Mouse (Mus musculus) spleen, adult 18-20 months (tissue): ENCODE data around the gene CN725425.
A peak's percentile ranks its signal among the peaks of the same experiment; 100 is the strongest.

ENCODE experiments used
- DNase-seq, 2 experiments: peaks; one replicate each; pipeline ENCODE4 v3.0.0; 2022; ENCODE audit warnings: mixed read lengths in 2 of 2

Gene CN725425

GRCm38 (mm10) chr15:91237294-91237693 lies 38.0 kb downstream of the CN725425 start:
- no peak for DNase-seq

- DNase-seq = no peak
Measured at GRCm38 (mm10) chr15:91240683-91241335, 41.5 kb downstream of the CN725425 start.

GRCm38 (mm10) chr15:91250815-91251214 lies 51.5 kb downstream of the CN725425 start:
- DNase-seq = peak in 1 of 2 experiments; percentile 1

- DNase-seq = no peak
Measured at GRCm38 (mm10) chr15:91251544-91252408, 52.5 kb downstream of the CN725425 start.

- no peak for DNase-seq
Measured at GRCm38 (mm10) chr15:91252956-91253355, 53.7 kb downstream of the CN725425 start.

- DNase-seq = no peak
Measured at GRCm38 (mm10) chr15:91255308-91255707, 56.0 kb downstream of the CN725425 start.

GRCm38 (mm10) chr15:91257140-91257539 lies 57.8 kb downstream of the CN725425 start:
- no peak for DNase-seq

GRCm38 (mm10) chr15:91260578-91260977 lies 61.3 kb downstream of the CN725425 start:
- no peak for DNase-seq

GRCm38 (mm10) chr15:91263926-91264325 lies 64.6 kb downstream of the CN725425 start:
- no peak for DNase-seq

- DNase-seq = no peak
Measured at GRCm38 (mm10) chr15:91268532-91268931, 69.2 kb downstream of the CN725425 start.

GRCm38 (mm10) chr15:91275961-91276360 lies 76.7 kb downstream of the CN725425 start:
- DNase-seq = no peak

GRCm38 (mm10) chr15:91279571-91279970 lies 80.3 kb downstream of the CN725425 start:
- no peak for DNase-seq

GRCm38 (mm10) chr15:91281521-91281920 lies 82.2 kb downstream of the CN725425 start:
- DNase-seq = no peak

- DNase-seq = no peak
Measured at GRCm38 (mm10) chr15:91282822-91283221, 83.5 kb downstream of the CN725425 start.

- DNase-seq = no peak
Measured at GRCm38 (mm10) chr15:91283418-91283817, 84.1 kb downstream of the CN725425 start.

- no peak for DNase-seq
Measured at GRCm38 (mm10) chr15:91299319-91299835, 100.1 kb downstream of the CN725425 start.

GRCm38 (mm10) chr15:91301366-91301765 lies 102.1 kb downstream of the CN725425 start:
- peak; percentile 30 to 66 for DNase-seq

GRCm38 (mm10) chr15:91304296-91304852 lies 105.1 kb downstream of the CN725425 start:
- DNase-seq = peak in 1 of 2 experiments; percentile 5
